Mouse (Mus musculus) heart, embryonic 15.5 days (tissue): ENCODE data around the gene Cdc42ep2. TPM values are rescaled to one million over a fixed set of nuclear protein-coding genes. Genes with fewer than 3 reads are reported as not detected.

ENCODE experiments used
- ATAC-seq: fragments of 200-750 bp; cut with Nextera tagmentation; replicated peaks from 2 replicates; pipeline ENCODE4 v1.8.0; 2017; ENCODE audit warnings: low read depth, moderate TSS enrichment; ENCODE audit not compliant: insufficient number of reproducible peaks, insufficient read depth, low FRiP score
- H3K27ac ChIP-seq: fragments of 300-500 bp; sonication (generic); 2 replicates; pipeline ENCODE4 v1.5.1; 2015; ENCODE audit warnings: mild to moderate bottlenecking, inconsistent platforms
- H3K27me3 ChIP-seq: fragments of 300-500 bp; sonication (generic); 2 replicates; pipeline ENCODE4 v1.6.1; 2015; ENCODE audit warnings: inconsistent platforms
- H3K36me3 ChIP-seq: fragments of 300-500 bp; sonication (generic); 2 replicates; pipeline ENCODE4 v1.6.1; 2015; ENCODE audit warnings: mild to moderate bottlenecking, inconsistent platforms
- H3K4me1 ChIP-seq: fragments of 300-500 bp; sonication (generic); replicated peaks from 2 replicates; pipeline ENCODE4 v1.6.1; 2015; ENCODE audit warnings: inconsistent platforms
- H3K4me2 ChIP-seq: fragments of 300-500 bp; sonication (generic); 2 replicates; pipeline ENCODE4 v1.6.1; 2015; ENCODE audit warnings: inconsistent platforms, mild to moderate bottlenecking, moderate library complexity
- H3K4me3 ChIP-seq: fragments of 300-500 bp; sonication (generic); 2 replicates; pipeline ENCODE4 v1.5.1; 2015; ENCODE audit warnings: mild to moderate bottlenecking, inconsistent platforms
- H3K9ac ChIP-seq: fragments of 300-500 bp; sonication (generic); 2 replicates; pipeline ENCODE4 v1.6.1; 2015; ENCODE audit warnings: mild to moderate bottlenecking, inconsistent platforms
- H3K9me3 ChIP-seq: fragments of 300-500 bp; sonication (generic); replicated peaks from 2 replicates; pipeline ENCODE4 v1.6.1; 2016; ENCODE audit warnings: inconsistent platforms
- WGBS: fragments of 180-500 bp; shearing (Covaris S2); methylation state at CpG from one replicate; pipeline ENCODE4 v1.1.7; 2015; ENCODE audit warnings: mixed read lengths; 5-methylcytosine and 5-hydroxymethylcytosine counted together
- polyA plus RNA-seq: library from polyadenylated mRNA; unstranded; fragments of >200 nt; fragmentation: Nextera tagmentation; extraction: Ambion mirVana; gene quantifications from 2 replicates; pipeline ENCODE4 v1.2.1, GENCODE M21; 2015

The Cdc42ep2 gene
- polyA plus RNA-seq, 1 experiment from 2014 or later = 10.4 TPM

- ATAC-seq = no peak
- Histone ChIP-seq H3K4me1 (peaks cover 28% of the 10 kb centered on the region), H3K4me3 (peak overlapping the region; percentile 89), H3K36me3 (peaks cover 22% of the 10 kb centered on the region), H3K4me2 (peak overlapping the region; percentile 77), H3K27ac (peak overlapping the region; percentile 89), H3K9ac (peak overlapping the region; percentile 95), H3K27me3 (no peaks in the 10 kb centered on the region), H3K9me3 (no peaks in the 10 kb centered on the region)
- WGBS = 3% methylated on average over 14 of the region's 14 CpGs
These were observed 13.1 kb downstream of the Cdc42ep2 start for GRCm38 (mm10) chr19:5911430-5912102.

- peak overlapping the region; percentile 77; the same call in 1 of the 2 replicates for H3K4me2 ChIP-seq
- no peak for ATAC-seq
- H3K27ac ChIP-seq = peak overlapping the region; percentile 55; the same call in 1 of the 2 replicates
- H3K36me3 ChIP-seq = peaks cover 25% of the 10 kb centered on the region
- WGBS = 53% methylated on average over 6 of the region's 6 CpGs
- H3K9me3 ChIP-seq = no peaks in the 10 kb centered on the region
- peak overlapping the region; percentile 33 for H3K9ac ChIP-seq
- peaks cover 28% of the 10 kb centered on the region for H3K4me1 ChIP-seq
- peak overlapping the region; percentile 23 for H3K4me3 ChIP-seq
- H3K27me3 ChIP-seq = no peaks in the 10 kb centered on the region
These were observed 14.4 kb downstream of the Cdc42ep2 start for GRCm38 (mm10) chr19:5910221-5910620.

GRCm38 (mm10) chr19:5907275-5907674, 17.3 kb downstream of the Cdc42ep2 start:
- H3K27me3 ChIP-seq = no peaks in the 10 kb centered on the region
- H3K36me3 ChIP-seq = peaks cover 49% of the 10 kb centered on the region
- H3K4me2 ChIP-seq = no peak overlapping the region
- no peak overlapping the region for H3K27ac ChIP-seq
- no peaks in the 10 kb centered on the region for H3K9me3 ChIP-seq
- H3K4me3 ChIP-seq = no peak overlapping the region
- no peak overlapping the region for H3K9ac ChIP-seq
- peaks cover 19% of the 10 kb centered on the region for H3K4me1 ChIP-seq
- WGBS = 84% methylated on average over 3 of the region's 3 CpGs
- no peak for ATAC-seq

- peaks cover 14% of the 10 kb centered on the region for H3K4me1 ChIP-seq
- peak within 1 kb of the TSS; percentile 72 for H3K9ac ChIP-seq
- peak within 1 kb of the TSS; percentile 55; the same call in 1 of the 2 replicates for H3K27ac ChIP-seq
- no peaks in the 10 kb centered on the region for H3K27me3 ChIP-seq
- peak; percentile 97 for ATAC-seq
- peak within 1 kb of the TSS; percentile 96 for H3K4me2 ChIP-seq
- peak within 1 kb of the TSS; percentile 61 for H3K4me3 ChIP-seq
- WGBS = 3% methylated on average over 36 of the region's 36 CpGs
- peaks cover 28% of the 10 kb centered on the region for H3K36me3 ChIP-seq
- no peaks in the 10 kb centered on the region for H3K9me3 ChIP-seq
These were observed 30.5 kb downstream of the Cdc42ep2 start, which contains the start of gene Tigd3 for GRCm38 (mm10) chr19:5894002-5894678. TSS of gene Tigd3 (minus strand) at chr19:5894149.

- no peak; the same call in 1 of the 2 replicates for ATAC-seq
- Histone ChIP-seq H3K27ac (peak overlapping the region; percentile 55; the same call in 1 of the 2 replicates), H3K27me3 (no peaks in the 10 kb centered on the region), H3K4me2 (peak overlapping the region; percentile 96), H3K9me3 (no peaks in the 10 kb centered on the region), H3K4me1 (peaks cover 14% of the 10 kb centered on the region), H3K4me3 (peak overlapping the region; percentile 61), H3K9ac (peak overlapping the region; percentile 72), H3K36me3 (peaks cover 24% of the 10 kb centered on the region)
- WGBS = 11% methylated on average over 31 of the region's 31 CpGs
These were observed 31.2 kb downstream of the Cdc42ep2 start for GRCm38 (mm10) chr19:5893282-5894001.

- peak overlapping the region; percentile 72; the same call in 1 of the 2 replicates for H3K9ac ChIP-seq
- peak overlapping the region; percentile 96 for H3K4me2 ChIP-seq
- peaks cover 14% of the 10 kb centered on the region for H3K4me1 ChIP-seq
- H3K4me3 ChIP-seq = peak overlapping the region; percentile 61; the same call in 1 of the 2 replicates
- H3K27me3 ChIP-seq = no peaks in the 10 kb centered on the region
- peaks cover 21% of the 10 kb centered on the region for H3K36me3 ChIP-seq
- H3K27ac ChIP-seq = no peak overlapping the region
- H3K9me3 ChIP-seq = no peaks in the 10 kb centered on the region
- WGBS = 94% methylated on average over 13 of the region's 13 CpGs
- ATAC-seq = no peak
These were observed 31.9 kb downstream of the Cdc42ep2 start for GRCm38 (mm10) chr19:5892735-5893134.

GRCm38 (mm10) chr19:5892262-5892661, 32.4 kb downstream of the Cdc42ep2 start:
- Histone ChIP-seq H3K4me1 (peaks cover 14% of the 10 kb centered on the region), H3K9me3 (no peaks in the 10 kb centered on the region), H3K27me3 (no peaks in the 10 kb centered on the region), H3K27ac (no peak overlapping the region), H3K4me2 (no peak overlapping the region), H3K9ac (no peak overlapping the region), H3K4me3 (no peak overlapping the region), H3K36me3 (peaks cover 17% of the 10 kb centered on the region)
- 89% methylated on average over 7 of the region's 7 CpGs for WGBS
- no peak for ATAC-seq

GRCm38 (mm10) chr19:5891521-5892258, 32.9 kb downstream of the Cdc42ep2 start:
- Histone ChIP-seq H3K27me3 (no peaks in the 10 kb centered on the region), H3K4me2 (no peak overlapping the region), H3K4me3 (no peak overlapping the region), H3K36me3 (peaks cover 13% of the 10 kb centered on the region), H3K27ac (peak overlapping the region; percentile 10; the same call in 1 of the 2 replicates), H3K9me3 (no peaks in the 10 kb centered on the region), H3K4me1 (peaks cover 14% of the 10 kb centered on the region), H3K9ac (no peak overlapping the region)
- no peak for ATAC-seq
- 89% methylated on average over 12 of the region's 12 CpGs for WGBS

GRCm38 (mm10) chr19:5889211-5889610, 35.4 kb downstream of the Cdc42ep2 start:
- Histone ChIP-seq H3K4me2 (no peak overlapping the region), H3K4me3 (no peak overlapping the region), H3K9ac (no peak overlapping the region), H3K27me3 (no peaks in the 10 kb centered on the region), H3K36me3 (no peaks in the 10 kb centered on the region), H3K9me3 (no peaks in the 10 kb centered on the region), H3K27ac (no peak overlapping the region), H3K4me1 (peaks cover 14% of the 10 kb centered on the region)
- WGBS = 69% methylated on average over 4 of the region's 4 CpGs
- ATAC-seq = no peak

GRCm38 (mm10) chr19:5887234-5887815, 37.3 kb downstream of the Cdc42ep2 start:
- Histone ChIP-seq H3K4me3 (no peak overlapping the region), H3K9ac (no peak overlapping the region), H3K9me3 (no peaks in the 10 kb centered on the region), H3K36me3 (no peaks in the 10 kb centered on the region), H3K27ac (no peak overlapping the region), H3K27me3 (no peaks in the 10 kb centered on the region), H3K4me2 (no peak overlapping the region), H3K4me1 (peaks cover 12% of the 10 kb centered on the region; the same call in 1 of the 2 replicates)
- ATAC-seq = no peak
- 55% methylated on average over 3 of the region's 3 CpGs for WGBS
